Mouse (Mus musculus): ENCODE measurements around the gene Bean1. TPM values are rescaled to one million over a fixed set of nuclear protein-coding genes. Genes with fewer than 3 reads are reported as not detected.
"Not testable (repeated sequence)": the region's sequence is repeated elsewhere in the genome, so short reads cannot be mapped to it uniquely, and the experiment has no call there.

The Bean1 gene
- polyA plus RNA-seq, 1 experiment: 2.6 TPM

DNA sequence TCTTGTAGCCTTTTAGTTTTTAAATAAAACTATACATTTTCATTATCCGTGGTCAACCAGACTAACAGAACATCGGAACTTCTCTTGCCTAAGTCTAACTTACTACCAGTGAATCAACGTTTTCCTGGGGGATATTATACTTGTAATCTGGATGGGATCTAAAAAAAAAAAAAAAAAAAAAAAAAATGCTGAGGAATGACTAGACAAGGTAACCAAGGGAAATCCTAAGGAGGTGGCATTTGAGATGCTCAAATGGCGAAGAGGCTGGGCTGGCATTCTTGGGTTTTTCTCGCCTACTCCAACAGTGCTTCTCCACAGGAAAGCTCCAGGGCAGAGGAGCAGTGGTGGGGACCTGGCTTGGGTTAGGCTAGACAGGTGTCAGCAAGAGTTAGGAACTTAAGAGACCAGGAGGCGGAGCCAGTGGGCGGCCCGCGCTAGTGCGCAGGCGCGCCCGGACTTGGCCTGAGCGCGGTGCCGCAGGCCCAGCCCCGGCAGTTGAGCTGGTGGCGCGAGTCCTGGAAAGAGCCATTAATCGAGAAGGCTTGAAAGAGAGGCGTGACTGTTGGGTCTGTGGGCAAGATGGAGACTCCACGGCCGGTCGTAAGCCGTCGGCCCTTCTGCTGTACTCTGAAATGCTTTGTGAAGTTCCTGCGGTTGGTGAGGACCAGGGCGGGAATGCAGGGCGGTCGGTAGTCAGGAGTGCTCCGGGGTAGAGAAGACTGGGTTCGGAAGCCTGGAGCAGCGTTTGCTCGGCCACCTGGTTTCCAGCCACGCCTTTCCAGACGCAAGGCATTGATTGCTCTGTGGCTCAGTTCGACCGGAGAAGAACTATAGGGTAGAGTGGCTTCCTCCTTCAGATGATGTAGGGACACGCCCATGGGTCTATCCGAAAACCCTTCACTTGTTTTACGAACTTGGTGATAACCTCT lies 80.5 kb downstream of the Bean1 start, which contains the start of gene Cklf:
Gene Cklf (plus strand): TSS at position 423 of the 929 bp plus-strand sequence.
- TF ChIP-seq CTCF (IDR thresholded peaks at IDR 0.05; ENCODE audit: control insufficient read depth, insufficient read depth, low read length) (0 out of 2 replicates have a peak, but pooled peaks have one; percentile 6), POLR2A (IDR thresholded peaks at IDR 0.05; ENCODE audit: borderline replicate concordance, control insufficient read depth, low read depth, low read length) (peak; percentile 90)
- 4% methylated on average over 41 of the region's 41 CpGs for WGBS
- Histone ChIP-seq H3K27ac (ENCODE audit: control insufficient read depth, insufficient read depth, low read depth, low read length, poor library complexity) (peak within 1 kb of the TSS; percentile 78), H3K4me1 (ENCODE audit: control insufficient read depth, insufficient read depth, low read length) (peaks cover 5% of the 10 kb centered on the region; the same call in 1 of the 2 replicates), H3K4me3 (replicated peaks; ENCODE audit: control insufficient read depth, low read depth, low read length) (peak within 1 kb of the TSS; percentile 74)

DNA sequence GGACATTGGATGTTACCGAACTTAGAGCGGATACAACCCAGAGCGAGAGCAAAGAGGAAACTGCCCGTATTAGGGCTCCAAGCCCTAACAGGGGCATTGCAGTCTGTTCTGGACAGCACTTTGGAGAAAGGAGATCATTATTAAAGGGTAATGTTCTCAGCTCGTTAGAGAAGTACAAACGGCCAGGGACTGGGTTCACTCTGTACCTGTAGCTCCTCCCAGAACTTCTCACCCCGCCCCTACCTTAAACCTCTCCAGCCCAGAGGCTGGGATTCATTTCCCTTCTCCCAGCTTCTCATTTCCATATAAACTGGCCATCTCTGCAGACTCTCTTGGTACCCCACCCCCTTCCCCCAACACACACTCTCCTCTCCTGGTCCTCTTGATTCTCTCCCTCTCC lies 81.2 kb downstream of the Bean1 start:
- H3K4me1 ChIP-seq (ENCODE audit: control insufficient read depth, insufficient read depth, low read length): peaks cover 3% of the 10 kb centered on the region; the same call in 1 of the 2 replicates
- WGBS: under 1% methylated on average over 7 of the region's 7 CpGs
- peak overlapping the region; percentile 74 for H3K4me3 ChIP-seq (replicated peaks; ENCODE audit: control insufficient read depth, low read depth, low read length)
- TF ChIP-seq CTCF (IDR thresholded peaks at IDR 0.05; ENCODE audit: control insufficient read depth, insufficient read depth, low read length) (no peak), POLR2A (IDR thresholded peaks at IDR 0.05; ENCODE audit: borderline replicate concordance, control insufficient read depth, low read depth, low read length) (no peak)
- H3K27ac ChIP-seq (ENCODE audit: control insufficient read depth, insufficient read depth, low read depth, low read length, poor library complexity): peak overlapping the region; percentile 54; the same call in 1 of the 2 replicates

DNA sequence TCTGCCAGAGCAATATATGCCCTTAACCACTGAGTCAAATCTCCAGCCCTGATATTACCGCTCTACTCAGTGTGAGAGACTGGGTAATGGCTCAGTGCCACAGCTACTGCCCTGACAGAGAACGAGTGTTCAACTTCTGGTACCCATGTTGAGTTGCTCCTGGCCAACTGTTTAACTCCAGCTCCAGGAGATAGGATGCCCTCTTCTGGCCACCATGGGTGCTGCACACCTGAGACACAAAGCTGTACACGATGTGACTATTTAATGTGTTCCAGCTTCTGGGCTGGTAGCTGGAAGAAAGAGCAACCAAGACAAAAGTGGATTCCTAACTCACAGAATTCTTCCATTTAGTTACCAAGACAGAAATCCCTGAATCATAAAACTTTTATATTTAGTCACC lies 82.8 kb downstream of the Bean1 start:
- 50% methylated on average over 3 of the region's 3 CpGs for WGBS
- peak; percentile 90 for TF ChIP-seq CTCF (IDR thresholded peaks at IDR 0.05; ENCODE audit: control insufficient read depth, insufficient read depth, low read length)
- no peak for TF ChIP-seq POLR2A (IDR thresholded peaks at IDR 0.05; ENCODE audit: borderline replicate concordance, control insufficient read depth, low read depth, low read length)
- Histone ChIP-seq H3K27ac (ENCODE audit: control insufficient read depth, insufficient read depth, low read depth, low read length, poor library complexity) (no peak overlapping the region), H3K4me3 (replicated peaks; ENCODE audit: control insufficient read depth, low read depth, low read length) (no peak overlapping the region), H3K4me1 (ENCODE audit: control insufficient read depth, insufficient read depth, low read length) (no peaks in the 10 kb centered on the region; the same call in 1 of the 2 replicates)

DNA sequence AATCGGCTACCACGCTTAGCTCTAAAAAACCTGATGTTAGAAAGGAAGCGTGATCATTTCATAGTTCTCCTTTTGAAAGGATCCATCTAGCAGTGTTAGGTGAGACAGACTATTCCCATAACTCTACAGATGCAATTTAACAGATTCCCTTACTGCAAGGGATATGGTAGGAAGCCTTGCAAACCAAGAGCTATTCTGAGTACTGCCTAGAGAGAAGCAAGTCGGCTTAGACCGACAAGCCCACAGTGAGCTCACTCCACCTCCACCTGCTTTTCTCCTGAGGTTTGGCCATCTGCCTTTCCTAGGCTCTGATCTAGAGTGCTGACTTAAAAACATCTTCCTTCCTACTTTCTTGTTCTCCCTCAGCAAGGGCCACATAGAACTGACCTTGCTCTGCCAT lies 91.6 kb downstream of the Bean1 start:
- WGBS: 87% methylated on average over 5 of the region's 5 CpGs
- H3K27ac ChIP-seq (ENCODE audit: control insufficient read depth, insufficient read depth, low read depth, low read length, poor library complexity); H3K4me3 ChIP-seq (replicated peaks; ENCODE audit: control insufficient read depth, low read depth, low read length); H3K4me1 ChIP-seq (ENCODE audit: control insufficient read depth, insufficient read depth, low read length): not testable (repeated sequence)

DNA sequence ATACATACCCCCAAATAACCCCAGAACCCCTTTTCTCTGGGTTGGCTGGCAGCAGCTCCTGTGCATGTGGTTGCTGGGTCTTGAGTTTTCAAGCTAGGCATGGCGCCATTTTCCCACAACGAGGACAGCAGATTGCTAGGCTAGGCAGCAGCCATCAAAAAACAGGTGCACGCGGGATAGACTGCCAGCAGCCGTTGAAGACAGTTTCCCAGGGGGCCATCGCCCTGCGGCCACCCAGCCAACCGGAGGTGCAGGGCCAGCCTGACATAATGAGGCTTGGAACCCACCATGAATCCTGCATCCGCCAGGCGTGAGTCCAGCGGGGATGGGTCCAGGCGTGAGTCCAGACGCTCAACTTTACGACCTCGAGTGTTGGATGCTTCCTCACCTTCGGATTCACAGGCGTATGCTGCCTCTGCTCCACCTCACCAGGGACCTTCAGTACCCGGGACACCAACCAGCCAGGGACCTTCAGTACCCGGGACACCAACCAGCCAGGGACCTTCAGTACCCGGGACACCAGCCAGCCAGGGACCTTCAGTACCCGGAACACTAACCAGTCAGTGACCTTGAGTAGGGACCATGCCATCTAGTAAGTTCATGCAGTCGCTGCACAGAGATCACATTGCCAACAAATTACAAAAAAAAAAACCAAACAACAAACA lies 94.2 kb downstream of the Bean1 start:
- H3K4me3 ChIP-seq (replicated peaks; ENCODE audit: control insufficient read depth, low read depth, low read length); H3K4me1 ChIP-seq (ENCODE audit: control insufficient read depth, insufficient read depth, low read length); H3K27ac ChIP-seq (ENCODE audit: control insufficient read depth, insufficient read depth, low read depth, low read length, poor library complexity): not testable (repeated sequence)
- WGBS: 92% methylated on average over 22 of the region's 22 CpGs

DNA sequence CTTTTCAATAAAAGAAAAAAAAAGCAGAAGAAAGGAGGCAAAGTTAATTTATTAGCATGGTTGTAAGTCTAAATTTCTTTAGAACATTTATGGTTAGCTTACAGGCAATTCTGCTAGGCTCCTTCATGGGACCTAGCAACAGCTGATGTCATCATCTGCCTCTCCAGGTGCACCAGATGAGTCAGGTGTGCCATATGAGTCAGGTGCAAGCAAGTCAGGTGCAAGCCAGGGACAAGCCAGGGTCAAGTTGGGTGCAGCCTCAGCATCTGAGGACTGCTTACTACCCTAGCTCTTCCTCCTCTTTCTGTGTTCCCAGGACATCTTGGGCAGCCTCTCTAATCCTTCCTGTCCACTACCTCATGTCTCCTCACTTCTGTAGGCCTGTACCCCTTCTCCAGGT lies 98.1 kb downstream of the Bean1 start:
- no peak overlapping the region for H3K27ac ChIP-seq (ENCODE audit: control insufficient read depth, insufficient read depth, low read depth, low read length, poor library complexity)
- no peak overlapping the region for H3K4me3 ChIP-seq (replicated peaks; ENCODE audit: control insufficient read depth, low read depth, low read length)
- no peaks in the 10 kb centered on the region for H3K4me1 ChIP-seq (ENCODE audit: control insufficient read depth, insufficient read depth, low read length)
- TF ChIP-seq CTCF (IDR thresholded peaks at IDR 0.05; ENCODE audit: control insufficient read depth, insufficient read depth, low read length): no peak
- TF ChIP-seq POLR2A (IDR thresholded peaks at IDR 0.05; ENCODE audit: borderline replicate concordance, control insufficient read depth, low read depth, low read length): no peak

Other genes starting within 250 kb of the Bean1 start
- 1.00 and 2.2 TPM in 2 replicates for gene Cdh5, start 68.8 kb upstream of the Bean1 start, polyA plus RNA-seq (2011; ENCODE audit: insufficient read depth, insufficient read length, low replicate concordance, missing spikeins)
- gene Tk2, start 78.1 kb downstream of the Bean1 start, polyA plus RNA-seq (2011; ENCODE audit: insufficient read depth, insufficient read length, low replicate concordance, missing spikeins): 14.5 and 32.7 TPM in 2 replicates
- 12.0 and 63.8 TPM in 2 replicates for gene Cklf, start 80.4 kb downstream of the Bean1 start, polyA plus RNA-seq (2011; ENCODE audit: insufficient read depth, insufficient read length, low replicate concordance, missing spikeins)
- gene Cmtm2a, start 122.7 kb downstream of the Bean1 start, polyA plus RNA-seq (2011; ENCODE audit: insufficient read depth, insufficient read length, low replicate concordance, missing spikeins): not detected in 2 replicates
- not detected in 2 replicates for gene Gm45711, start 139.6 kb downstream of the Bean1 start, polyA plus RNA-seq (2011; ENCODE audit: insufficient read depth, insufficient read length, low replicate concordance, missing spikeins)
- gene Cmtm1, start 139.7 kb downstream of the Bean1 start, polyA plus RNA-seq (2011; ENCODE audit: insufficient read depth, insufficient read length, low replicate concordance, missing spikeins): 2.2 TPM in 1 of 2 replicates, not detected in the other
- gene Gm11020, start 151.1 kb downstream of the Bean1 start, polyA plus RNA-seq (2011; ENCODE audit: insufficient read depth, insufficient read length, low replicate concordance, missing spikeins): not detected in 2 replicates
- not detected in 2 replicates for gene Cmtm2b, start 151.8 kb downstream of the Bean1 start, polyA plus RNA-seq (2011; ENCODE audit: insufficient read depth, insufficient read length, low replicate concordance, missing spikeins)
- 21.4 and 22.8 TPM in 2 replicates for gene Cmtm3, start 169.0 kb downstream of the Bean1 start, polyA plus RNA-seq (2011; ENCODE audit: insufficient read depth, insufficient read length, low replicate concordance, missing spikeins)
- 0.50 and 2.4 TPM in 2 replicates for gene Cmtm4, start 225.4 kb downstream of the Bean1 start, polyA plus RNA-seq (2011; ENCODE audit: insufficient read depth, insufficient read length, low replicate concordance, missing spikeins)